Mouse (Mus musculus) embryonic facial prominence, embryonic 10.5 days (tissue): Measurements from ENCODE around the gene Nsmce3. TPM values are rescaled to one million over a fixed set of nuclear protein-coding genes. Genes with fewer than 3 reads are reported as not detected.

Experiments
- DNase-seq: peaks from one replicate; pipeline ENCODE4 v3.0.0-alpha.2; 2017; ENCODE audit warnings: low spot score
- H3K27ac ChIP-seq: fragments of 300-500 bp; sonication (generic); replicated peaks from 2 replicates; pipeline ENCODE4 v1.5.1; 2016; ENCODE audit warnings: mild to moderate bottlenecking
- H3K27me3 ChIP-seq: fragments of 300-500 bp; sonication (generic); replicated peaks from 2 replicates; pipeline ENCODE4 v1.6.1; 2016; ENCODE audit warnings: low read depth, mild to moderate bottlenecking; ENCODE audit not compliant: poor library complexity, severe bottlenecking
- H3K36me3 ChIP-seq: fragments of 300-500 bp; sonication (generic); replicated peaks from 2 replicates; pipeline ENCODE4 v1.6.1; 2016; ENCODE audit warnings: mild to moderate bottlenecking, moderate library complexity
- H3K4me1 ChIP-seq: fragments of 300-500 bp; sonication (generic); 2 replicates; pipeline ENCODE4 v1.6.1; 2016
- H3K4me3 ChIP-seq: fragments of 300-500 bp; sonication (generic); 2 replicates; pipeline ENCODE4 v1.5.1; 2016; ENCODE audit warnings: mild to moderate bottlenecking, moderate library complexity
- H3K9me3 ChIP-seq: fragments of 300-500 bp; sonication (generic); 2 replicates; pipeline ENCODE4 v1.6.1; 2016; ENCODE audit warnings: mild to moderate bottlenecking
- WGBS: fragments of 180-500 bp; shearing (Covaris S2); methylation state at CpG from one replicate; pipeline ENCODE4 v1.1.7; 2016; 5-methylcytosine and 5-hydroxymethylcytosine counted together
- polyA plus RNA-seq: library from polyadenylated mRNA; unstranded; fragments of >200 nt; fragmentation: Nextera tagmentation; extraction: Ambion mirVana; gene quantifications from 2 replicates; pipeline ENCODE4 v1.2.1, GENCODE M21; 2016

Gene Nsmce3
- polyA plus RNA-seq, 1 experiment from 2014 or later, result 10.4 TPM

DNA sequence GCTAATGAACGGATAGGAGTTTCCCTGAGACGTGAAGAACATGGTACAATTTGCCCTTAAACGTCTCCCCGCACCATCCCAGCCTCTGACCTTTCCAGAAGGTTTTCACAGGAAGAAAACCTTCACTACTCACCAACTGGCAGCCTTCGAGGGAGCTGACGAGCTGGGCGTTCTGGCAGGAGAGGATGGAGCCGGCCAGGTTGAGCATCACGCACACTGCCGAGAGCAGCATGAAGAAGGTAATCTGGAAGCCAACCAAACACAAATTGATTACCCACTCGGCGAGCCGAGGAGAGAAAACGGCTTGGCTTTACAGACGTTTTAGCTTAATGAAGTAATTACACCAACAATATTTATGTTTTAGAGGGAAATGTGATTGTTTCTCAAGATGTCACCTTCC lies 16.8 kb downstream of the Nsmce3 start:
- DNase-seq, result peak; percentile 12
- Histone ChIP-seq H3K27ac (no peak overlapping the region), H3K27me3 (no peaks in the 10 kb centered on the region), H3K36me3 (no peaks in the 10 kb centered on the region), H3K4me3 (no peak overlapping the region), H3K9me3 (no peaks in the 10 kb centered on the region), H3K4me1 (0 out of 2 replicates have a peak, but pooled peaks cover 5% of the 10 kb centered on the region)
- 66% methylated on average over 15 of the region's 15 CpGs for WGBS

DNA sequence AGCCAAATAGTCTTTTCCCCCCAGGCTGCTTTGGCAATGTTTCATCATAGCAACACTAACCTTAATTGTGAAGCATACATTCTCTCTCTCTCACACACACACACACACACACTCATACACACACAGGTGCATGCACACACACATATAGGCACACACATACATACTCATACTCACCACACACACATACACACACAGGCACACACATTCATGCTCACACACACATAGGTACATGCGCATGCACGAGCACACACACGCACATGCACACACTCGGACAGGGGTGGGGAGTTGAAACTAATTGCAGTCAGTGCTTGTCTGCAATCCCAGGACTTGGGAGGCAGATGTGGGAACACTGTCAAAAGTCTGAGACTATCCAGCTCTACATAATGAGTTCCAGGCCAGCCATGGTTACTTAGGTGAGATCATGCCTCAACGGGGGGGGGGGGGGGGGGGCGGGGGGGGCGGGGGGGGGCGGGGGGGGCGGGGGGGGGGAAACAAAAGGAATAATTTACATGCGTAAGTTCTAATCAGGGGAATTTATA lies 17.3 kb downstream of the Nsmce3 start:
- no peaks in the 10 kb centered on the region for H3K36me3 ChIP-seq
- 0 out of 2 replicates have a peak, but pooled peaks cover 5% of the 10 kb centered on the region for H3K4me1 ChIP-seq
- no peak overlapping the region for H3K4me3 ChIP-seq
- no peaks in the 10 kb centered on the region for H3K27me3 ChIP-seq
- H3K9me3 ChIP-seq, result no peaks in the 10 kb centered on the region
- WGBS, result 65% methylated on average over 6 of the region's 10 CpGs
- no peak overlapping the region for H3K27ac ChIP-seq
- peak; percentile 28 for DNase-seq

DNA sequence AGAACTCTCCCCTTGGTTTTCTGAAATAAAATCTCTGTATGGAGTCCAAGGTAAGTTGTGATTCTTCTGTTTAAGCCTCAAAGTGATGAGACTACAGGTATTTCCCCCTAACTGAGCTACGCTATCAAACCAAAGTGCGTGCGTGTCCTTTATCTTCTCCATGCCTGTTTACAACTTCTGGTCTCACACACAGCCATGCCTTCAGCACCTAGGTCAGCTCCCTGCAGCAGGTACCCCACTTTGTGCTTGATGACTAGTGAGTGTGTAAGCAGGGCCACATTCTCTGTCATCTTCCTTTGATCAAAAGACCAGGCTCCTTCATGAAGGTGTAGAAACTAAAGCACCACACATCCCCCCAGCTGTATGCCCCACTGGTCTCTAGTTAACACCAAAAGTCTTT lies 22.0 kb downstream of the Nsmce3 start:
- no peaks in the 10 kb centered on the region for H3K27me3 ChIP-seq
- no peaks in the 10 kb centered on the region for H3K36me3 ChIP-seq
- 57% methylated on average over 3 of the region's 3 CpGs for WGBS
- no peak overlapping the region for H3K27ac ChIP-seq
- no peak overlapping the region for H3K4me3 ChIP-seq
- H3K9me3 ChIP-seq, result no peaks in the 10 kb centered on the region
- DNase-seq, result peak; percentile 74
- H3K4me1 ChIP-seq, result no peaks in the 10 kb centered on the region

DNA sequence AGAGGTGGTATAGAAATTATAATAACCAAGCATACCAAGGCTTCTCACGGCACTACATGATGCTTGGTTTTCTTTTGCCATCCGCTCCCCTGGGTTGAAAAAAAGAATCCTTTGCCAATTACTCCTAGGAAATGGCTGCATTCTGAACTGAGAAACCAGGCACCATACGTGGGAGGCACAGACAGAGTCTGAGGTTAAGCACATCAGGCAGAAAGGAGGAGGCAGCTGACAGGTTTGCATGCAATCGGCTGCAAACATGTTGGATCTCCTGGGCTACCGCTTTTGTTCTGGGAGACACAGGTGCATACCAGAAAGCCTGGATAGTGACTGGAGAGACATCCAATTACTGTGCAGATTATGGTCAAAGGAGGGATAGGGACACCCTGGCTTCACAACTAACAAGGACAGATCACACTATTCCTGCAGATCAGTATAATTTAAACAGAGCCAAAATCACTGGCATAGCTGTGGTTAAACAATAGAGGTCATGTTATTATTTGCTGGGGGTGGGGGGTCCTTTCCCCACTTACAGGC lies 25.4 kb downstream of the Nsmce3 start:
- no peaks in the 10 kb centered on the region for H3K36me3 ChIP-seq
- no peak overlapping the region for H3K4me3 ChIP-seq
- no peaks in the 10 kb centered on the region for H3K27me3 ChIP-seq
- H3K9me3 ChIP-seq, result no peaks in the 10 kb centered on the region
- DNase-seq, result no peak
- WGBS, result 88% methylated on average over 5 of the region's 5 CpGs
- H3K4me1 ChIP-seq, result no peaks in the 10 kb centered on the region
- no peak overlapping the region for H3K27ac ChIP-seq

DNA sequence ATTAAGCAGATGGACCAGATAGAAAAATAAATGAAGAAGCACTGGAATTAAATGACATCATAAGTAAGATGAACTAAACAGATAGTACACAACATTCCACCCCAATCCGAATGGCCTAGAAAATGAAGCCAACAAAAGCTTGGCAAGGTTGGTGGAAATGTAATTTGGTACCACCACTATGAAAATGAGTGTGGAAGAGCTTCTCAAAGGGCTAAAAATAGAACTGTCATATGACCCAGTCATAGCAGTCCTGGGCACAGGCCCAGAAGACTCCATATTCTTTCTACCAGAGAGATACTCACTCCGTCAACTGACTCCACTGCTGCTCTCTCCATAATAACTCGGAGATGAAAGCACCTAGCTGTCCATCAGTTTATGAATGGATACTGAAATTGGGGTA lies 26.7 kb downstream of the Nsmce3 start:
- Histone ChIP-seq H3K9me3 (no peaks in the 10 kb centered on the region), H3K27me3 (no peaks in the 10 kb centered on the region), H3K4me3 (no peak overlapping the region), H3K27ac (no peak overlapping the region), H3K4me1 (peaks cover 6% of the 10 kb centered on the region), H3K36me3 (no peaks in the 10 kb centered on the region)
- 88% methylated on average over 3 of the region's 3 CpGs for WGBS
- DNase-seq, result no peak

DNA sequence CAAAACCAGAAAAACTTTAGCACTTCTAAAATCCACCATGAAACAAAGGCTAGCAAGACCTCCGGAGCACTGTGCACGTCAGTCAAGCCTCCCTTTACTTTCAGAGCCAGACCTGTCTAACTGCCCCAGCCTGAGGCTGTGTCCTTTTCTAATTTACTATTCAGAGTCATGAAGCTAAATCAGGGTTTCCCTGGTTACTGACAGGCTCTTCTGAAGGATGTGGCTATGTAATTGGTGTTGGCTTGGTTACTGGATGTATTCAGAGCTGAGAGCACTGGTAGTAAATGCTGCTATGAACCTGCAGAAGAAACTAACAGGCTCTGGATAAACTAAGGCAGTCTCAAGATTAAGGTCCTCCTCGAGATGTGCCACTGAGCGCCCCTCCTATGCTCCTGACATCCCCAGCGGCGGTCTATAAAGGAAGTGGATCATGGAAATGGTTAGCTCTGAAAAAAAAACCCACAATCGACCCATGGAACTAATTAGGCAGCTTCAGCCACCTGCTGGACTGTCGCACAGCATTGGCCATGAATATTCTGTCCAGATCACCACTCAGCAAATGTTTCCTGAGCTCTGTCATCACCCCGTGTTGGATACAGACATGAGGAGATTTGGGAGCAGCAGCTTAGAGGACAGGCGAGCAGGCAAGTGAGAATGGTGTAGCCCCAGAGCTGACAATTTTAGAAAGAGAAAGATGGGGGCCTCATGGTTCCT lies 31.7 kb downstream of the Nsmce3 start:
- H3K27me3 ChIP-seq, result 0 out of 2 replicates have a peak, but pooled peaks cover 8% of the 10 kb centered on the region
- peaks cover 23% of the 10 kb centered on the region for H3K4me1 ChIP-seq
- no peaks in the 10 kb centered on the region for H3K36me3 ChIP-seq
- WGBS, result 56% methylated on average over 10 of the region's 10 CpGs
- no peak overlapping the region for H3K27ac ChIP-seq
- DNase-seq, result peak; percentile 17
- H3K9me3 ChIP-seq, result no peaks in the 10 kb centered on the region
- H3K4me3 ChIP-seq, result no peak overlapping the region

DNA sequence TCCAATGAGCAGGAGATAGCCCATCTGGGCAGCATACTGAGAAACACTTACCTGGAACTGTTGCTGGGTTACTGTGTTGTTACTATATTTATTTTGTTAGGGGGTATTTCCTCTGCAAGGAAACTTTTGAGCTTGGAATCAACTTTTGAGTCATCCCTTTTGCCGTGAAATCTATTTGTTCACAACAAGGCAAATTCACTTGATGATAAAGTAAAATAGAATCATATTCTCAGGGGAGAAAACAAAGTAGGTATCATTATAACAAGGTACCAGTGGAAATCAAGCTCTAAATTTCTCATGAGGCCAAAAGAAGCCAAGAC lies 32.3 kb downstream of the Nsmce3 start:
- WGBS, result 75% methylated on average over 1 of the region's 1 CpGs
- no peak for DNase-seq
- Histone ChIP-seq H3K36me3 (no peaks in the 10 kb centered on the region), H3K4me1 (peaks cover 23% of the 10 kb centered on the region), H3K27ac (peak overlapping the region; percentile 68; the same call in 1 of the 2 replicates), H3K4me3 (peak overlapping the region; percentile 52), H3K27me3 (0 out of 2 replicates have a peak, but pooled peaks cover 8% of the 10 kb centered on the region), H3K9me3 (no peaks in the 10 kb centered on the region)

DNA sequence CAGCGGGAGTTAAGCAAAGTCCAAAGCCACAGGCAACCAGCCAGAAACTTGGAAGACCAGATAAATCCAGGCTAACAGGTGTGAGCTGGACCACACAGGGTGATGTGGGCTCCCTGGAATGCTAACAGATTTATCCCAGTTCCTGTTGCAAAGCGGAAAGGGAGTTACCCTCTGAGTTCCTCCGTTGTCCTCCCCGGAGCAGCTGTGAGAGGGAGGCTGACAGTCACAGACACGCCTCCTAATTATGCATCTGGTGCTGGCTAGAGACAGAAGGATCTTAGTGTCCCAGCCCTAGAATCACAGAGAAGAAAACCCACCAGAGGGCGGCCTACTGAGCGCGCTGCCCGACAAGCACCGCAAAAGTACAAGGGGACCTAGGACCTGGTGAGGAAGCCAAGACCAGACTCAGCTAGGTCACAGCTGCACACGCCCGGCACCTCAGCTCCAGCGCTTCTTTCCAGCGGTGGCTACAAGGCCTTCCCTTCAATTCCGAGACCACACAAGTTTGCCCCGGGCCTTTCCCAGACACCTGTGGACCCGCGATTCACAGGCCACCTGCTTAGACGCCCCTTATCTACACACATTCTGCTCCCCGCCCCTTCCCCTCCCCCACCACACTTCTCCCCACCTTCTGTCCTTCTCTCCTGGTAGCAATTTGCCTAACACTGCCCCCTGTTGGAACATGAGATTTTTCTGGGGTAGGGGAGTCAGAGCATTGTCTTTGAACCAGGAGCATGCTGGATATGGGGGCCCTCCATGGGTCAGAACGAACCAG lies 32.8 kb downstream of the Nsmce3 start:
- Histone ChIP-seq H3K36me3 (no peaks in the 10 kb centered on the region), H3K4me3 (peak overlapping the region; percentile 52), H3K4me1 (peaks cover 23% of the 10 kb centered on the region), H3K27me3 (0 out of 2 replicates have a peak, but pooled peaks cover 8% of the 10 kb centered on the region), H3K27ac (peak overlapping the region; percentile 68), H3K9me3 (no peaks in the 10 kb centered on the region)
- DNase-seq, result peak; percentile 74
- WGBS, result 2% methylated on average over 21 of the region's 21 CpGs

DNA sequence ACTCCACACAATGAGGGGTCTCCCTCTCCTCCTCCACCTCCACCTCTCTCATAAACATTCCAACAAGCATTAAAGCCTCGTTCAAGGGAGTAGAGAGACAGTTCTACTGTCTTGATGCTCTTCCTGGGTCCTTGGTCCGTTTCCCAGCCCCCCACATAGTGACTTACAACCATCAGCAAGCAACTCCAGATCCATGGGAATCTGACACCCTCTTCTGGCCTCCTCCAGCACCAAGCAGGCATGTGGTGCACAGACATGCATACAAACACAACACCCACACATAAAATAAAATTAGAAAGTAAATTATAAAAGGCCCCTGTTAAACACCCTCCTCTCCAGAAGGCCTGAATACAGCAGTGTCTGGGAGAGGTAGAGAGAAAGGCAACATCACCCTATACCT lies 33.5 kb downstream of the Nsmce3 start:
- no peaks in the 10 kb centered on the region for H3K9me3 ChIP-seq
- no peak overlapping the region for H3K27ac ChIP-seq
- 0 out of 2 replicates have a peak, but pooled peaks cover 8% of the 10 kb centered on the region for H3K27me3 ChIP-seq
- 63% methylated on average over 2 of the region's 2 CpGs for WGBS
- peaks cover 23% of the 10 kb centered on the region for H3K4me1 ChIP-seq
- no peak for DNase-seq
- peak overlapping the region; percentile 52; the same call in 1 of the 2 replicates for H3K4me3 ChIP-seq
- H3K36me3 ChIP-seq, result no peaks in the 10 kb centered on the region

DNA sequence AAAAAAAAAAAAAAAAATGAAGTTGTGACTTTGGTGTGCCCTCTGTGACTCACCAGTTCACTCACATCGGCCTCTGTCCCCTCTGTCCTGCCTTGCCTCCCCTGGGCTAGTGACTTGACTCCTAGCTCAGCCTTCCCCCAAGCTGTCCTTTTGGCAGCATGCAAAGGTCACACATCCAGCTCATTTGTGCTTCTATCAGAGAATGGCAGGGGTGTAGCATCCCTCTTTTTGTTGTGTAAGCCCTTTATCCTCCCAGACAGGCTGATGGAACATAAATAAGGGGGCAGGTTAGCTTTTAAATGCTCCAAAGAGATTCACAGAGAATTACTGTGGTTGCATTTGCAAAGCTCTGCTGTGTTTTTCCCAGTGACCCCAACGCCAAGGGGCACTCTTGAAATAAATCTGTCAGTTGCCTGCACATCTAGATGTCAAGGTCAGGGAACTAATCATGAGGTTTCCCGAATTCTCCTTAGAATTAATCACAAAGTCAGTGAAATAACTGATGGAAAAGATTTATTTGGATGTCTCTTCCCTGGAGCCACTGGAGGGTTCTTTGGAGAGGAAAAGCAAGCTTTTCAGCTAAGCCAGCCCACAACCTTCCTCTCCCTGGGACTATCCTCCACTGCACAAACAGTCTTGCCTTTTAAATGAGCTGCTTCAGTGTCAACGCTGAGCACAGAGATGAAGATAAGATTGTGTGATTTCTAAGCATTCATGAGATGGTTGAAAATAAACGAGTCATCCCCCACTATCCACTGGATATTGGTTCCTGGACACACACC lies 42.4 kb downstream of the Nsmce3 start:
- no peaks in the 10 kb centered on the region for H3K9me3 ChIP-seq
- DNase-seq, result no peak
- H3K4me1 ChIP-seq, result peaks cover 4% of the 10 kb centered on the region; the same call in 1 of the 2 replicates
- H3K27me3 ChIP-seq, result no peaks in the 10 kb centered on the region
- no peaks in the 10 kb centered on the region for H3K36me3 ChIP-seq
- no peak overlapping the region for H3K27ac ChIP-seq
- 56% methylated on average over 5 of the region's 5 CpGs for WGBS
- no peak overlapping the region for H3K4me3 ChIP-seq

DNA sequence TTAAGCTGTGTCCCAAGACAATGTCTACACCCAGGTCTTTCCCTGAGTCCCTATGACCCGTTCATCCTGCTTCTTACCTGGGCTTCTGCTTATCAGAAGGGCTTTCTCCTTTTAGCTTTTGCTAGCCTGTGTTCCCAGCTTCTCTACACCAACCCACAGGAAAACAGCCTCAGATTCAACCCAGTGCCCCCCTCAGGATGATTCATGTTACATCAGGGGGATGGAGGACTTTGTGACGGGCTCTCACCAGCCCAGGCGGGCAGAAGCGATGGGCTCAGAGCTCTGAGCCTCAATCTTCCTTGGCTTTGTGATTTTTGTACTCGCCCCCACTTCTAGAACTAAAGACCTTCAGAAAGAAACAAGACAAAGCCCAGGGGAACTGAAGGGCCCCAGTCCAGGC lies 51.7 kb downstream of the Nsmce3 start:
- 80% methylated on average over 5 of the region's 5 CpGs for WGBS

DNA sequence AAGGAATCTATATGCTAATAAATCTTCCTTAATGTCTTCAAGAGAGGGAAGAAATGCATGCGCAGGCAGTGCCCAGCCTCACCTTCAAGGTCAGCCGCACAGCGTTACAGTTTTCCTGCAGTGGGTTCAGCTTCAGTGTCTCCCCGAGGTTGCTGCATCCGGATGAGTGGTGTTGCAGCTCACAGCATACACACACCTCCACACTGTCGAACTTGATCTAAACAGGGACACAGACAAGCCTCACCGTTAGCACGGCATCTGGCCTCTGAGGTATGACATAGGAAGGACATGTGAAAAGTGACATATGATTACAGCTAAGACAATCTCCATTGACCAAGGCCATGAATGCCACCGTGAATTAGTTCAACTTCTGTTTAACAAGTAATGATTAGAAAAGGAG lies 53.1 kb downstream of the Nsmce3 start:
- no peak overlapping the region for H3K4me3 ChIP-seq
- no peaks in the 10 kb centered on the region for H3K9me3 ChIP-seq
- H3K27ac ChIP-seq, result no peak overlapping the region
- H3K27me3 ChIP-seq, result no peaks in the 10 kb centered on the region
- H3K4me1 ChIP-seq, result no peaks in the 10 kb centered on the region
- WGBS, result 88% methylated on average over 9 of the region's 9 CpGs
- no peaks in the 10 kb centered on the region for H3K36me3 ChIP-seq
- DNase-seq, result no peak

More for the DNA sequence above, 51.7 kb downstream of the Nsmce3 start:
- Histone ChIP-seq H3K9me3 (no peaks in the 10 kb centered on the region), H3K27ac (no peak overlapping the region), H3K4me1 (no peaks in the 10 kb centered on the region), H3K4me3 (no peak overlapping the region), H3K36me3 (no peaks in the 10 kb centered on the region), H3K27me3 (no peaks in the 10 kb centered on the region)
- DNase-seq, result no peak
